Mouse (Mus musculus): ENCODE measurements around the gene Zfp628. TPM values are rescaled to one million over a fixed set of nuclear protein-coding genes. Genes with fewer than 3 reads are reported as not detected.
A peak's percentile ranks its signal among the peaks of the same experiment; 100 is the strongest.

Gene Zfp628
- polyA plus RNA-seq, 1 experiment, result 10.6 TPM

DNA sequence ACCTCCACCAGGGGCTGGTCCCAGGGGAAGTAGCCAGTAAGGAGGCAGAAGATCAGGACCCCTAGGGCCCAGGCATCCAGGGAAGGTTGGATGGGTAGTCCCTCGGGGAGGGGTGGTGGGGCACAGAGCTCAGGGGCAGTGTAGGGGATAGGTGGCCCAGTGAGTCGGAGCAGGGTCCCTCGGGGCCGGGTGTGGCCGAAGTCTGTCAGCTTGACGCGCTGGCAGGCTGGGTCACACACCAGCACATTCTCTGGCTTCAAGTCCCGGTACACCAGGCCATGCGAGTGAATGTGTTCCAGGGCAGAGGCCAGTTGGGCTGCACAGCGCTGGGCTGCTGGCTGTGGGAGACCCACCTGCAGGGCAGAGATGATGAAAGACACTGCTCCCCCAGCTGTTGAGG is 42.3 kb downstream of the Zfp628 start:
- no peaks in the 10 kb centered on the region for H3K4me1 ChIP-seq (ENCODE audit: control insufficient read depth, insufficient read depth, low read length)
- H3K4me3 ChIP-seq (replicated peaks; ENCODE audit: control insufficient read depth, low read depth, low read length), result no peak overlapping the region
- no peak overlapping the region for H3K27ac ChIP-seq (ENCODE audit: control insufficient read depth, insufficient read depth, low read depth, low read length, poor library complexity)
- 82% methylated on average over 10 of the region's 10 CpGs for WGBS
- TF ChIP-seq POLR2A (IDR thresholded peaks at IDR 0.05; ENCODE audit: borderline replicate concordance, control insufficient read depth, low read depth, low read length) (no peak), CTCF (IDR thresholded peaks at IDR 0.05; ENCODE audit: control insufficient read depth, insufficient read depth, low read length) (no peak)

DNA sequence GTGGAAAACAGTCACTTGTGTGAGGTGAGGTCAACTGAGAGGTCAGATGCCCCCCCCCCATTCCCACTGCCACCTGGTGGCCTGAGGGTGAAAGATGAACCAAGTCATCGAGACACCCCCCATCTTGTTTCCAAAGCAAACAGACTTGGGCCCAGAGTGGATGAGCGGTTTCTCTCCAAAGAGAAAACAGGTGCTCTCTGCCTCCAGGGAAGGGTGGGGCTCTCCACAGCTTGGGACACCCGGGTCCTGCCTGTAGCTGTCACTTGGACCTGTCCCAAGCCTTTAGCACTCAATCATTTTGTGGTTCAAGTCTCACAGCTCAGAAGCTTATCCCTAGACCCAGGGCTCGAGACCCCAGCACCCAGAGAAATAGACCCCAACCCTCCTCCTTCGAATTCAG is 48.5 kb downstream of the Zfp628 start:
- no peak for TF ChIP-seq CTCF (IDR thresholded peaks at IDR 0.05; ENCODE audit: control insufficient read depth, insufficient read depth, low read length)
- no peak for TF ChIP-seq POLR2A (IDR thresholded peaks at IDR 0.05; ENCODE audit: borderline replicate concordance, control insufficient read depth, low read depth, low read length)
- WGBS, result 59% methylated on average over 5 of the region's 5 CpGs
- Histone ChIP-seq H3K4me1 (ENCODE audit: control insufficient read depth, insufficient read depth, low read length) (no peaks in the 10 kb centered on the region; the same call in 1 of the 2 replicates), H3K4me3 (replicated peaks; ENCODE audit: control insufficient read depth, low read depth, low read length) (no peak overlapping the region), H3K27ac (ENCODE audit: control insufficient read depth, insufficient read depth, low read depth, low read length, poor library complexity) (no peak overlapping the region)

DNA sequence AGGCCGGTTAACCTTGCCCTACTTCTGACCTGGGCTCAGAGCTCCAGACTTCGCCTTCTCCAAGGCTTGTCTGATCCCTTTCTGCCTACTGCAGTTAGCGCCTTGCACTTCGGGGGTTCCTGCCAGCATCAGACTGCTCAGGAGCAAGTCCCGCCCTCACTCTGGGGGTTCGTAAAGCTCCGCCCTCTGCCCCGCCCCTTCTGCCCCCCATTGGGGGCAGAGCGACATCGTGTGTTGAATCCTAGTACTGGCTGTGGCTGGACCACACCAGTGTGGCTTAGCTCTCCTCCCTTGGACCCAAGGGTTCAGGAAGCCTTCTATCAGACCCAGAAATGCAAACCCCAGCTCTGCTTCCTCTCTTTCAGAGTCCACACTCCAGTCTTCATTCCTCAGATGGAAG is 49.3 kb downstream of the Zfp628 start, which contains the start of gene Sbk2:
Gene Sbk2, minus strand, starts transcription at position 135 of the 400 bp plus-strand sequence.
- no peak within 1 kb of the TSS for H3K4me3 ChIP-seq (replicated peaks; ENCODE audit: control insufficient read depth, low read depth, low read length)
- TF ChIP-seq CTCF (IDR thresholded peaks at IDR 0.05; ENCODE audit: control insufficient read depth, insufficient read depth, low read length) (peak; percentile 53; the same call in 1 of the 2 replicates), POLR2A (IDR thresholded peaks at IDR 0.05; ENCODE audit: borderline replicate concordance, control insufficient read depth, low read depth, low read length) (no peak)
- WGBS, result 1% methylated on average over 10 of the region's 10 CpGs
- no peak within 1 kb of the TSS for H3K27ac ChIP-seq (ENCODE audit: control insufficient read depth, insufficient read depth, low read depth, low read length, poor library complexity)
- H3K4me1 ChIP-seq (ENCODE audit: control insufficient read depth, insufficient read depth, low read length), result no peaks in the 10 kb centered on the region; the same call in 1 of the 2 replicates

DNA sequence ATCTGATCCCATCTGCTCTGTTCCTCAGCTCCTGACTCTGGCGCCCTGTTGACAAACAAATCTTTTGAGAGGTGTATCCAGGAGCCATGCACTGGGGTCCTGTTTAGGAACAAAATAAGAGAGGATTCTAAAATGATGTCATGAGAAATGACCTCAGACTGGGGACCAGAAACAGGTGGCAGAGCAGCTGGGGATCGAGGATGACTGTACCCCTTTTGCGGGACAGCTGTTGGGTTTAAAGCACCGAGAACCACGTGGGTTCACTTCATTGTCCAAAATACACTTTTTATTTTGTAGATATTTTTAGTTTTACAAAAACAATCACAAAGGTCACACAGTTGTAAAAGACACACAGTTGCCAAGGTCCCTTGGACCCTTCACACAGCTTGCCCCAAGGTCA is 50.0 kb downstream of the Zfp628 start:
- Histone ChIP-seq H3K4me3 (replicated peaks; ENCODE audit: control insufficient read depth, low read depth, low read length) (no peak overlapping the region), H3K4me1 (ENCODE audit: control insufficient read depth, insufficient read depth, low read length) (no peaks in the 10 kb centered on the region; the same call in 1 of the 2 replicates), H3K27ac (ENCODE audit: control insufficient read depth, insufficient read depth, low read depth, low read length, poor library complexity) (no peak overlapping the region)
- WGBS, result 71% methylated on average over 5 of the region's 5 CpGs
- no peak for TF ChIP-seq POLR2A (IDR thresholded peaks at IDR 0.05; ENCODE audit: borderline replicate concordance, control insufficient read depth, low read depth, low read length)

DNA sequence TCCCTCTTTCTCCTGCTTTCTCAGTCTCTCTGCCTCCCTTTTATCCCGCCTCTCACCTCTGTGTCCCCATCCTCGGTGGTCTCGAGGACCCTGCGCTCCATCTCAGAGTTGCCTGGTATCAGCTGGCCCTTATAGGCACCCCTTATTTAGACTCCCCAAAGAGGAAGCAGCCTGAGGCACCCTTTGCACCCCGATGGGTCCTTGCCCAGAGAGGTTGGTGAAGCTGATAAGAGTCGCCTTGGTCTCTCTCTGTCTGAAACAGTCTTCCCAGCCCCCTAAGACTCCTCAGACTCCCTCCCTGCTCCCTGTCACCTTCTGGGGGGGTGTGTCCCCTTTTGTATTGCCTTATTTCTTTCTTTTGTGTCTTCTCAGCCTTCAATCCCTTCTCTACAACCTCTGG is 56.1 kb downstream of the Zfp628 start, which contains the start of gene Sbk3:
Gene Sbk3, minus strand, starts transcription at position 101 of the 400 bp plus-strand sequence.
- Histone ChIP-seq H3K4me1 (ENCODE audit: control insufficient read depth, insufficient read depth, low read length) (no peaks in the 10 kb centered on the region), H3K27ac (ENCODE audit: control insufficient read depth, insufficient read depth, low read depth, low read length, poor library complexity) (no peak within 1 kb of the TSS), H3K4me3 (replicated peaks; ENCODE audit: control insufficient read depth, low read depth, low read length) (no peak within 1 kb of the TSS)
- TF ChIP-seq CTCF (IDR thresholded peaks at IDR 0.05; ENCODE audit: control insufficient read depth, insufficient read depth, low read length) (no peak), POLR2A (IDR thresholded peaks at IDR 0.05; ENCODE audit: borderline replicate concordance, control insufficient read depth, low read depth, low read length) (no peak)
- WGBS, result 29% methylated on average over 6 of the region's 6 CpGs

Other genes with a start within 250 kb of the Zfp628 start
- gene Hspbp1, start 230.1 kb upstream of the Zfp628 start, polyA plus RNA-seq (2011; ENCODE audit: insufficient read depth, insufficient read length, low replicate concordance, missing spikeins), result 11.7 and 19.8 TPM in 2 replicates
- 3.7 TPM in 1 of 2 replicates, not detected in the other for gene Brsk1, start 224.6 kb upstream of the Zfp628 start, polyA plus RNA-seq (2011; ENCODE audit: insufficient read depth, insufficient read length, low replicate concordance, missing spikeins)
- 5.1 and 7.2 TPM in 2 replicates for gene Tmem150b, start 190.0 kb upstream of the Zfp628 start, polyA plus RNA-seq (2011; ENCODE audit: insufficient read depth, insufficient read length, low replicate concordance, missing spikeins)
- gene Kmt5c, start 175.1 kb upstream of the Zfp628 start, polyA plus RNA-seq (2011; ENCODE audit: insufficient read depth, insufficient read length, low replicate concordance, missing spikeins), result 98.4 and 144 TPM in 2 replicates
- 169 and 179 TPM in 2 replicates for gene Cox6b2, start 162.1 kb upstream of the Zfp628 start, polyA plus RNA-seq (2011; ENCODE audit: insufficient read depth, insufficient read length, low replicate concordance, missing spikeins)
- not detected in 2 replicates for gene Fam71e2, start 143.9 kb upstream of the Zfp628 start, polyA plus RNA-seq (2011; ENCODE audit: insufficient read depth, insufficient read length, low replicate concordance, missing spikeins)
- gene Il11, start 132.4 kb upstream of the Zfp628 start, polyA plus RNA-seq (2011; ENCODE audit: insufficient read depth, insufficient read length, low replicate concordance, missing spikeins), result not detected in 2 replicates
- not detected in 2 replicates for gene Tmem190, start 132.3 kb upstream of the Zfp628 start, polyA plus RNA-seq (2011; ENCODE audit: insufficient read depth, insufficient read length, low replicate concordance, missing spikeins)
- gene Tmem238, start 125.6 kb upstream of the Zfp628 start, polyA plus RNA-seq (2011; ENCODE audit: insufficient read depth, insufficient read length, low replicate concordance, missing spikeins), result 3.9 and 12.0 TPM in 2 replicates
- gene Rpl28, start 122.3 kb upstream of the Zfp628 start, polyA plus RNA-seq (2011; ENCODE audit: insufficient read depth, insufficient read length, low replicate concordance, missing spikeins), result 441 and 887 TPM in 2 replicates
- 367 and 488 TPM in 2 replicates for gene Ube2s, start 102.6 kb upstream of the Zfp628 start, polyA plus RNA-seq (2011; ENCODE audit: insufficient read depth, insufficient read length, low replicate concordance, missing spikeins)
- 0.25 and 0.67 TPM in 2 replicates for gene Shisa7, start 70.5 kb upstream of the Zfp628 start, polyA plus RNA-seq (2011; ENCODE audit: insufficient read depth, insufficient read length, low replicate concordance, missing spikeins)
- gene Isoc2b, start 45.0 kb upstream of the Zfp628 start, polyA plus RNA-seq (2011; ENCODE audit: insufficient read depth, insufficient read length, low replicate concordance, missing spikeins), result 3.9 and 12.4 TPM in 2 replicates
- gene Isoc2a, start 38.1 kb upstream of the Zfp628 start, polyA plus RNA-seq (2011; ENCODE audit: insufficient read depth, insufficient read length, low replicate concordance, missing spikeins), result 10.7 and 21.3 TPM in 2 replicates
- gene Gm36210, start 8.7 kb upstream of the Zfp628 start, polyA plus RNA-seq (2011; ENCODE audit: insufficient read depth, insufficient read length, low replicate concordance, missing spikeins), result not detected in 2 replicates
- 1.4 and 2.8 TPM in 2 replicates for gene Nat14, start 6.8 kb downstream of the Zfp628 start, polyA plus RNA-seq (2011; ENCODE audit: insufficient read depth, insufficient read length, low replicate concordance, missing spikeins)
- gene Ssc5d, start 10.6 kb downstream of the Zfp628 start, polyA plus RNA-seq (2011; ENCODE audit: insufficient read depth, insufficient read length, low replicate concordance, missing spikeins), result 0.70 and 1.5 TPM in 2 replicates
- not detected in 2 replicates for gene Sbk2, start 49.2 kb downstream of the Zfp628 start, polyA plus RNA-seq (2011; ENCODE audit: insufficient read depth, insufficient read length, low replicate concordance, missing spikeins)
- not detected in 2 replicates for gene Sbk3, start 56.0 kb downstream of the Zfp628 start, polyA plus RNA-seq (2011; ENCODE audit: insufficient read depth, insufficient read length, low replicate concordance, missing spikeins)
- 13.5 and 44.8 TPM in 2 replicates for gene Zfp579, start 80.9 kb downstream of the Zfp628 start, polyA plus RNA-seq (2011; ENCODE audit: insufficient read depth, insufficient read length, low replicate concordance, missing spikeins)
- 12.6 and 15.8 TPM in 2 replicates for gene Zfp524, start 99.2 kb downstream of the Zfp628 start, polyA plus RNA-seq (2011; ENCODE audit: insufficient read depth, insufficient read length, low replicate concordance, missing spikeins)
- 10.9 and 18.9 TPM in 2 replicates for gene Fiz1, start 99.5 kb downstream of the Zfp628 start, polyA plus RNA-seq (2011; ENCODE audit: insufficient read depth, insufficient read length, low replicate concordance, missing spikeins)
- gene Gm44973, start 100.3 kb downstream of the Zfp628 start, polyA plus RNA-seq (2011; ENCODE audit: insufficient read depth, insufficient read length, low replicate concordance, missing spikeins), result not detected in 2 replicates
- 23.9 and 30.4 TPM in 2 replicates for gene Zfp865, start 105.2 kb downstream of the Zfp628 start, polyA plus RNA-seq (2011; ENCODE audit: insufficient read depth, insufficient read length, low replicate concordance, missing spikeins)
- gene Ccdc106, start 105.3 kb downstream of the Zfp628 start, polyA plus RNA-seq (2011; ENCODE audit: insufficient read depth, insufficient read length, low replicate concordance, missing spikeins), result not detected in 2 replicates
- gene 4632433K11Rik, start 118.9 kb downstream of the Zfp628 start, polyA plus RNA-seq (2011; ENCODE audit: insufficient read depth, insufficient read length, low replicate concordance, missing spikeins), result 1.5 TPM in 1 of 2 replicates, not detected in the other
- gene Zfp784, start 123.2 kb downstream of the Zfp628 start, polyA plus RNA-seq (2011; ENCODE audit: insufficient read depth, insufficient read length, low replicate concordance, missing spikeins), result 0.90 and 2.3 TPM in 2 replicates
- gene Zfp580, start 136.3 kb downstream of the Zfp628 start, polyA plus RNA-seq (2011; ENCODE audit: insufficient read depth, insufficient read length, low replicate concordance, missing spikeins), result 2.7 and 4.6 TPM in 2 replicates
- gene U2af2, start 146.9 kb downstream of the Zfp628 start, polyA plus RNA-seq (2011; ENCODE audit: insufficient read depth, insufficient read length, low replicate concordance, missing spikeins), result 177 and 222 TPM in 2 replicates
- gene Epn1, start 165.0 kb downstream of the Zfp628 start, polyA plus RNA-seq (2011; ENCODE audit: insufficient read depth, insufficient read length, low replicate concordance, missing spikeins), result 109 and 135 TPM in 2 replicates
- not detected in 2 replicates for gene Rfpl4, start 201.7 kb downstream of the Zfp628 start, polyA plus RNA-seq (2011; ENCODE audit: insufficient read depth, insufficient read length, low replicate concordance, missing spikeins)
- not detected in 2 replicates for gene Rasl2-9, start 210.7 kb downstream of the Zfp628 start, polyA plus RNA-seq (2011; ENCODE audit: insufficient read depth, insufficient read length, low replicate concordance, missing spikeins)
- gene Vmn1r55, start 234.5 kb downstream of the Zfp628 start, polyA plus RNA-seq (2011; ENCODE audit: insufficient read depth, insufficient read length, low replicate concordance, missing spikeins), result not detected in 2 replicates